Mouse (Mus musculus) CH12.LX (cell line): Measurements from ENCODE around the gene Mark1. TPM values are rescaled to one million over a fixed set of nuclear protein-coding genes. Genes with fewer than 3 reads are reported as not detected.

Source experiments
- DNase-seq: peaks from one replicate; pipeline ENCODE4 v3.0.0-alpha.2; 2013; ENCODE audit errors: extremely low read depth
- H3K27ac ChIP-seq: 2 replicates; pipeline ENCODE4 v1.5.1; 2012; ENCODE audit warnings: low read depth, mild to moderate bottlenecking, control low read depth, moderate library complexity; ENCODE audit not compliant: insufficient read depth
- H3K27me3 ChIP-seq: replicated peaks from 2 replicates; pipeline ENCODE3; 2012; ENCODE audit warnings: inconsistent platforms
- H3K36me3 ChIP-seq, 2 experiments: replicated peaks in 1 of 2; 2 replicates each; pipeline versions ENCODE3 to v1.6.1; 2012; ENCODE audit warnings: inconsistent platforms in 1 of 2, low read length in 1 of 2, mild to moderate bottlenecking in 1 of 2, mixed read lengths in 1 of 2, moderate library complexity in 1 of 2; ENCODE audit not compliant: control insufficient read depth in 1 of 2, insufficient read depth in 1 of 2
- H3K4me1 ChIP-seq, 2 experiments: 2 replicates each; pipeline ENCODE4 v1.6.1; 2012; ENCODE audit warnings: inconsistent platforms in 1 of 2, moderate library complexity in 1 of 2; ENCODE audit not compliant: insufficient read depth in 2 of 2, control insufficient read depth in 1 of 2
- H3K4me2 ChIP-seq: 2 replicates; pipeline ENCODE4 v1.6.1; 2012; ENCODE audit warnings: low read depth, mild to moderate bottlenecking, control low read depth; ENCODE audit not compliant: poor library complexity, insufficient read depth, severe bottlenecking
- H3K4me3 ChIP-seq, 3 experiments: fragments of 150-350 bp in 1 of 3; sonication (generic) in 1 of 3; replicated peaks in 1 of 3; 2 replicates each; pipeline versions ENCODE3 to v1.5.1; 2011 to 2012; ENCODE audit warnings: low read depth in 2 of 3, low read length in 2 of 3, mild to moderate bottlenecking in 2 of 3, moderate library complexity in 2 of 3, control low read depth in 1 of 3, improper control_type of control experiment in 1 of 3, inconsistent platforms in 1 of 3, mixed read lengths in 1 of 3; ENCODE audit not compliant: poor library complexity in 1 of 3
- H3K79me2 ChIP-seq: replicated peaks from 2 replicates; pipeline ENCODE4 v1.6.1; 2012; ENCODE audit warnings: mild to moderate bottlenecking, moderate library complexity; ENCODE audit not compliant: control insufficient read depth, poor library complexity, insufficient read depth, severe bottlenecking; ENCODE audit errors: extremely low read depth
- H3K9ac ChIP-seq: 2 replicates; pipeline ENCODE4 v1.6.1; 2012; ENCODE audit warnings: low read depth, mild to moderate bottlenecking, control low read depth, moderate library complexity; ENCODE audit not compliant: insufficient read depth
- H3K9me3 ChIP-seq: replicated peaks from 2 replicates; pipeline ENCODE3; 2012; ENCODE audit warnings: low read length, inconsistent platforms, mixed read lengths
- CHD2 ChIP-seq: IDR thresholded peaks from 2 replicates; pipeline ENCODE4 v1.6.1; 2011; ENCODE audit warnings: low read length, improper control_type of control experiment
- CTCF ChIP-seq, 2 experiments: IDR thresholded peaks in 1 of 2; conservative IDR thresholded peaks in 1 of 2; 2 replicates each; pipeline ENCODE4 v1.5.1; 2011 to 2012; ENCODE audit warnings: low read depth in 2 of 2, low read length in 2 of 2, improper control_type of control experiment in 1 of 2, inconsistent platforms in 1 of 2, mild to moderate bottlenecking in 1 of 2, moderate library complexity in 1 of 2
- E2F4 ChIP-seq: IDR thresholded peaks from 2 replicates; pipeline ENCODE4 v1.6.1; 2011; ENCODE audit warnings: low read depth, low read length, improper control_type of control experiment; ENCODE audit not compliant: insufficient replicate concordance
- ETS1 ChIP-seq: conservative IDR thresholded peaks from 2 replicates; pipeline ENCODE4 v1.6.1; 2012; ENCODE audit warnings: low read depth, mild to moderate bottlenecking, inconsistent platforms, low read length, improper control_type of control experiment, moderate library complexity
- GABPA ChIP-seq: IDR thresholded peaks from 2 replicates; pipeline ENCODE4 v1.6.1; 2012; ENCODE audit warnings: low read depth, low read length, improper control_type of control experiment, inconsistent platforms; ENCODE audit not compliant: insufficient replicate concordance
- IRF4 ChIP-seq: IDR thresholded peaks from 2 replicates; pipeline ENCODE4 v1.6.1; 2014; ENCODE audit warnings: low read depth, mild to moderate bottlenecking, inconsistent platforms, low read length, improper control_type of control experiment
- JUN ChIP-seq: IDR thresholded peaks from 2 replicates; pipeline ENCODE4 v1.6.1; 2011; ENCODE audit warnings: low read depth, mild to moderate bottlenecking, low read length, improper control_type of control experiment, moderate library complexity; ENCODE audit not compliant: insufficient read depth
- JUND ChIP-seq: conservative IDR thresholded peaks from 2 replicates; pipeline ENCODE4 v1.6.1; 2011; ENCODE audit warnings: low read depth, low read length, improper control_type of control experiment
- KAT2A ChIP-seq: IDR thresholded peaks from 2 replicates; pipeline ENCODE4 v1.6.1; 2012; ENCODE audit warnings: low read length, improper control_type of control experiment, inconsistent platforms; ENCODE audit not compliant: insufficient replicate concordance
- MAX ChIP-seq: IDR thresholded peaks from 2 replicates; pipeline ENCODE4 v1.6.1; 2011; ENCODE audit warnings: low read length, improper control_type of control experiment
- MEF2A ChIP-seq: IDR thresholded peaks from 2 replicates; pipeline ENCODE4 v1.6.1; 2014; ENCODE audit warnings: low read depth, mild to moderate bottlenecking, inconsistent platforms, low read length, improper control_type of control experiment, borderline replicate concordance
- MXI1 ChIP-seq: IDR thresholded peaks from 2 replicates; pipeline ENCODE4 v1.6.1; 2011; ENCODE audit warnings: mild to moderate bottlenecking, low read depth, low read length, improper control_type of control experiment
- MYC ChIP-seq: IDR thresholded peaks from 2 replicates; pipeline ENCODE4 v1.6.1; 2011; ENCODE audit warnings: low read depth, mild to moderate bottlenecking, improper control_type of control experiment, low read length
- NELFE ChIP-seq: IDR thresholded peaks from 2 replicates; pipeline ENCODE4 v1.6.1; 2011; ENCODE audit warnings: low read depth, low read length, improper control_type of control experiment
- PAX5 ChIP-seq: IDR thresholded peaks from 2 replicates; pipeline ENCODE4 v1.6.1; 2012; ENCODE audit warnings: low read length, inconsistent platforms, mixed read lengths
- POLR2AphosphoS2 ChIP-seq: IDR thresholded peaks from 2 replicates; pipeline ENCODE4 v1.6.1; 2011; ENCODE audit warnings: low read depth, low read length, improper control_type of control experiment
- RAD21 ChIP-seq: IDR thresholded peaks from 2 replicates; pipeline ENCODE4 v1.6.1; 2011; ENCODE audit warnings: low read depth, mild to moderate bottlenecking, low read length, improper control_type of control experiment, moderate library complexity
- SIN3A ChIP-seq: IDR thresholded peaks from 2 replicates; pipeline ENCODE4 v1.6.1; 2012; ENCODE audit warnings: low read length, improper control_type of control experiment, inconsistent platforms
- SMC3 ChIP-seq: IDR thresholded peaks from 2 replicates; pipeline ENCODE4 v1.6.1; 2011; ENCODE audit warnings: low read depth, low read length, improper control_type of control experiment
- TBP ChIP-seq: conservative IDR thresholded peaks from 2 replicates; pipeline ENCODE4 v1.6.1; 2011; ENCODE audit warnings: low read depth, low read length, improper control_type of control experiment
- TCF12 ChIP-seq: IDR thresholded peaks from 2 replicates; pipeline ENCODE4 v1.6.1; 2014; ENCODE audit warnings: low read depth, mild to moderate bottlenecking, inconsistent platforms, low read length, improper control_type of control experiment
- UBTF ChIP-seq: IDR thresholded peaks from 2 replicates; pipeline ENCODE4 v1.6.1; 2012; ENCODE audit warnings: low read depth, mild to moderate bottlenecking, inconsistent platforms, low read length, improper control_type of control experiment, moderate library complexity
- USF1 ChIP-seq: IDR thresholded peaks from 2 replicates; pipeline ENCODE4 v1.6.1; 2014; ENCODE audit warnings: low read depth, mild to moderate bottlenecking, inconsistent platforms, low read length, improper control_type of control experiment
- USF2 ChIP-seq: conservative IDR thresholded peaks from 2 replicates; pipeline ENCODE4 v1.6.1; 2011; ENCODE audit warnings: low read depth, low read length, improper control_type of control experiment
- ZKSCAN1 ChIP-seq: IDR thresholded peaks from 2 replicates; pipeline ENCODE4 v1.6.1; 2012; ENCODE audit warnings: low read depth, inconsistent platforms, low read length, improper control_type of control experiment, borderline replicate concordance
- ZMIZ1 ChIP-seq: IDR thresholded peaks from 2 replicates; pipeline ENCODE4 v1.6.1; 2012; ENCODE audit warnings: low read depth, mild to moderate bottlenecking, inconsistent platforms, low read length, improper control_type of control experiment
- ZNF384 ChIP-seq: IDR thresholded peaks from 2 replicates; pipeline ENCODE4 v1.6.1; 2012; ENCODE audit warnings: low read depth, low read length, improper control_type of control experiment, inconsistent platforms
- dilution Hi-C: fragments of 300-500 bp; cut with MboI; formaldehyde crosslinking; loops from 2 replicates; pipeline ENCODE4 v1.14.3; 2020; ENCODE audit warnings: low sequenced_read_pairs; ENCODE audit not compliant: extremely low pct_unique_long_range_greater_than_20kb, extremely low pct_ligation_motif_present
- in situ Hi-C: fragments of 300-500 bp; cut with MboI; formaldehyde crosslinking; loops from 3 replicates; pipeline ENCODE4 v1.14.3; 2019; ENCODE audit warnings: low sequenced_read_pairs, low pct_ligation_motif_present, low pct_unique_long_range_greater_than_20kb, mixed read lengths
- polyA plus RNA-seq: library from polyadenylated mRNA; unstranded; fragments of >175 nt; gene quantifications from 2 replicates; pipeline ENCODE4 v1.2.1, GENCODE M21; 2012; ENCODE audit warnings: low read depth; ENCODE audit not compliant: insufficient read length
- total RNA-seq, 2 experiments: library from RNA; depleted of rRNA; stranded (reverse); fragments of 300-350 nt in 1 of 2; fragments of >200 nt in 1 of 2; gene quantifications; 2 replicates each; pipeline ENCODE4 v1.2.3; 2012 to 2014

The Mark1 gene
- total and polyA plus RNA-seq, 3 experiments, result not detected

GRCm38 (mm10) chr1:184958818-184959217 is 40.6 kb downstream of the Mark1 start:
- no peaks in the 10 kb centered on the region for H3K36me3 ChIP-seq
- no peaks in the 10 kb centered on the region for H3K27me3 ChIP-seq
- in situ Hi-C loops (no loop called here), dilution Hi-C loops (no loop called here)
- H3K79me2 ChIP-seq, result no peaks in the 10 kb centered on the region
- H3K4me2 ChIP-seq, result no peak overlapping the region
- H3K9me3 ChIP-seq, result no peaks in the 10 kb centered on the region
- no peak overlapping the region for H3K9ac ChIP-seq
- no peaks in the 10 kb centered on the region for H3K4me1 ChIP-seq
- H3K27ac ChIP-seq, result no peak overlapping the region
- no peak for TF ChIP-seq ETS1
- TF ChIP-seq USF2, result no peak
- no peak for TF ChIP-seq ZKSCAN1
- no peak for TF ChIP-seq ZMIZ1
- TF ChIP-seq TBP, result no peak
- no peak for TF ChIP-seq RAD21
- no peak for TF ChIP-seq MXI1
- no peak for TF ChIP-seq IRF4
- no peak for TF ChIP-seq CHD2
- no peak for TF ChIP-seq MYC
- TF ChIP-seq KAT2A, result no peak
- TF ChIP-seq PAX5, result no peak
- TF ChIP-seq, all 38 proteins: peak for 0
- no peak overlapping the region for H3K4me3 ChIP-seq
- no peak for DNase-seq

GRCm38 (mm10) chr1:184958388-184958787 is 41.0 kb downstream of the Mark1 start:
- no peaks in the 10 kb centered on the region for H3K36me3 ChIP-seq
- no peaks in the 10 kb centered on the region for H3K79me2 ChIP-seq
- TF ChIP-seq MXI1 (no peak), ZMIZ1 (no peak), TCF12 (no peak), JUN (no peak), JUND (no peak), MEF2A (no peak), UBTF (no peak), E2F4 (no peak), SIN3A (no peak), USF2 (no peak), ZNF384 (no peak), SMC3 (no peak), MAX (no peak), KAT2A (no peak), USF1 (no peak), POLR2AphosphoS2 (no peak), NELFE (no peak), CTCF (conservative IDR thresholded peaks at IDR 0.05 in 1 of 2, IDR thresholded peaks at IDR 0.05 in 1 of 2; ENCODE audit: low read depth in 2 of 2, low read length in 2 of 2) (no peak), GABPA (no peak)
- TF ChIP-seq, all 38 proteins: peak for 0
- Histone ChIP-seq H3K4me3 (no peak overlapping the region), H3K9ac (no peak overlapping the region), H3K9me3 (no peaks in the 10 kb centered on the region), H3K4me2 (no peak overlapping the region), H3K27ac (no peak overlapping the region), H3K27me3 (no peaks in the 10 kb centered on the region), H3K4me1 (no peaks in the 10 kb centered on the region)
- in situ Hi-C loops, result no loop called here
- dilution Hi-C loops, result no loop called here
- DNase-seq, result no peak
